Mouse (Mus musculus) liver, embryonic 11.5 days (tissue): ENCODE data around the gene Pip5kl1. TPM values are rescaled to one million over a fixed set of nuclear protein-coding genes. Genes with fewer than 3 reads are reported as not detected.

Source experiments
- ATAC-seq: fragments of 200-750 bp; cut with Nextera tagmentation; replicated peaks from 2 replicates; pipeline ENCODE4 v1.8.0; 2017; ENCODE audit warnings: moderate number of reproducible peaks, mild to moderate bottlenecking, moderate TSS enrichment, moderate library complexity; ENCODE audit not compliant: low FRiP score
- DNase-seq: peaks from one replicate; pipeline ENCODE4 v3.0.0-alpha.2; 2017; ENCODE audit warnings: low spot score
- H3K27ac ChIP-seq: fragments of 300-500 bp; sonication (generic); 2 replicates; pipeline ENCODE4 v1.5.1; 2014; ENCODE audit warnings: mild to moderate bottlenecking, low read depth, low read length, control low read depth
- H3K27me3 ChIP-seq: fragments of 300-500 bp; sonication (generic); replicated peaks from 2 replicates; pipeline ENCODE4 v1.6.1; 2014; ENCODE audit warnings: low read length, mixed read lengths; ENCODE audit not compliant: control insufficient read depth, insufficient read depth
- H3K36me3 ChIP-seq: fragments of 300-500 bp; sonication (generic); 2 replicates; pipeline ENCODE4 v1.6.1; 2014; ENCODE audit warnings: mild to moderate bottlenecking, low read length, moderate library complexity, mixed read lengths; ENCODE audit not compliant: control insufficient read depth, insufficient read depth
- H3K4me1 ChIP-seq: fragments of 300-500 bp; sonication (generic); replicated peaks from 2 replicates; pipeline ENCODE4 v1.6.1; 2014; ENCODE audit warnings: low read length, mixed read lengths; ENCODE audit not compliant: control insufficient read depth, insufficient read depth
- H3K4me2 ChIP-seq: fragments of 300-500 bp; sonication (generic); 2 replicates; pipeline ENCODE4 v1.6.1; 2014; ENCODE audit warnings: mild to moderate bottlenecking, control low read depth, moderate library complexity
- H3K4me3 ChIP-seq: fragments of 300-500 bp; sonication (generic); 2 replicates; pipeline ENCODE4 v1.5.1; 2014; ENCODE audit warnings: low read depth, low read length, control low read depth
- H3K9ac ChIP-seq: fragments of 300-500 bp; sonication (generic); 2 replicates; pipeline ENCODE4 v1.6.1; 2014; ENCODE audit warnings: low read depth, low read length, control low read depth
- H3K9me3 ChIP-seq: fragments of 300-500 bp; sonication (generic); 2 replicates; pipeline ENCODE4 v1.6.1; 2016; ENCODE audit warnings: low read length, inconsistent platforms, mixed read lengths; ENCODE audit not compliant: control insufficient read depth
- WGBS: fragments of 180-500 bp; shearing (Covaris S2); extraction: QIAGEN DNeasy Blood & Tissue Kit; methylation state at CpG from one replicate; pipeline ENCODE4 v1.1.7; 2014; 5-methylcytosine and 5-hydroxymethylcytosine counted together
- polyA plus RNA-seq: library from polyadenylated mRNA; unstranded; fragments of >200 nt; fragmentation: Nextera tagmentation; extraction: Ambion mirVana; gene quantifications from 2 replicates; pipeline ENCODE4 v1.2.1, GENCODE M21; 2014

Pip5kl1 gene
- 0.48 TPM in 1 of 2 replicates, not detected in the other for polyA plus RNA-seq

DNA sequence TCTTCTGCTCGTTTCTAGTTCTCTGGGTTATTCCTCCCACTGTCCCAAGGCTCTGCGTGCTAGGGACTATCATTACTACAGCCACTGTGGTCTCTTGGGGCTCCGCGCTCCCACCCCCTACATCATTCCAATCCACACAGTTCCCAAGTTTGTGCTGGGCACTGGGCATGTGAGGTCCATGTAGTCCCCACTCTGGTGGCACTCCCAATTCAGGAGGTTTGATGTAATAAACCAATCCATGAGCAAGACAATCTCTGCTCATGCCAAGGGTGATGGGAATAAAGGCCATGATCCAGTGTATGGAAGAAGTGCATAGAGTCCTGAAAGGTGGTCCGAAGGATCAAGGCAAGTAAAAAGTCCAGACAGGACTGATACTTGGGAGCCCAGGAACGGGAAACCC, at the start of gene Pip5kl1:
Gene Pip5kl1, plus strand, starts transcription at position 301 of the 400 bp plus-strand sequence.
- ATAC-seq: no peak

DNA sequence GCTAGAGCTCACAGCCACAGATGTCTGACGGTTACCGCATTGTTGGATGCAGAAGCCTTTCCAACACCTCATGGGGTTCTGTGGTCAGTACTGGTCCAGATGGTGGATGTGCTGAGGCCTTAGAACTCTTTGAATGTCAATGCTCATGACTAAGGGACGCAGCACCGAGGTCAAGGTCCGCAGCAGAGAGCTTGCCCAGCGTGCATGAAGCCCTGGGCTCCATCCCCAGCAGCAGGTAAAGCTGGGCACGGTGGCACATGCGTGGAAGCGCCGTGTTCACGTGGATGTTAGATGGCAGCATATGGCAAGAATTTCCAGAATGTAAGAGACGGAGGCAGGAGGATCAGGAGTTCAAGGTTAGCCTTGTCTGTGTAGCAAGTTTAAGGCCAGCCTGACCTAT, 48.8 kb upstream of the Pip5kl1 start:
- Histone ChIP-seq H3K27me3 (no peaks in the 10 kb centered on the region), H3K27ac (no peak overlapping the region), H3K4me2 (no peak overlapping the region), H3K9ac (no peak overlapping the region), H3K36me3 (no peaks in the 10 kb centered on the region), H3K9me3 (no peaks in the 10 kb centered on the region), H3K4me1 (no peaks in the 10 kb centered on the region), H3K4me3 (no peak overlapping the region)
- WGBS: 83% methylated on average over 12 of the region's 12 CpGs
- DNase-seq (no peak), ATAC-seq (no peak)

More for the DNA sequence above, at the start of gene Pip5kl1:
- Histone ChIP-seq H3K9me3 (no peaks in the 10 kb centered on the region), H3K9ac (no peak within 1 kb of the TSS), H3K4me2 (peak within 1 kb of the TSS; percentile 79), H3K4me1 (peaks cover 14% of the 10 kb centered on the region), H3K27ac (no peak within 1 kb of the TSS), H3K36me3 (0 out of 2 replicates have a peak, but pooled peaks cover 4% of the 10 kb centered on the region), H3K27me3 (peaks cover 32% of the 10 kb centered on the region), H3K4me3 (peak within 1 kb of the TSS; percentile 42)
- DNase-seq: no peak
- WGBS: 80% methylated on average over 6 of the region's 6 CpGs

DNA sequence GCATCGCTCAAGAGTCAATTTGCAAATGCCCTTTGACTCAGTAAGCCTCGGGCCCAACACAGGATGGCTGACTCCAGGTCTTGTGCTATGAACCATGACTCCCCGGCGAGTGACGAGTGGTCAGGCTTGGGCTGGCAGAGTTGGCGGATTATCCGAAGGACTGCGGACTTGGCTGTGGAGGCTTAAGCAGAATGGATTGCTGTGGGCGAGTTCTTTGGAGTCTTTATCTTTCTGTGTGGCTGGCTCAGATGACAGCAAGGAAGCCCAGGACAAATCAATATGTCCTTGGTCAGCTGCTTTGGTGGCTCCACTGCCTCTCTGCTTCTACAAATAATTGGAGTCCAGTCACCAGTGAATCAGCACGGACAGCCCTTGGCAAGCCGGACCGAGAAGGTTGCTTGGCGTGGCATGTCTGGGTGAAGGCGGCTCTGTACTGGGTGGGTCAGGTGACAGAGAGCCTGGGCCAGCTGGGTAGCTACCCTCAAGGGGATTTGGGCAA, 47.1 kb upstream of the Pip5kl1 start:
- 74% methylated on average over 14 of the region's 14 CpGs for WGBS
- ATAC-seq (no peak), DNase-seq (no peak)
- H3K9ac ChIP-seq: no peak overlapping the region
- H3K36me3 ChIP-seq: no peaks in the 10 kb centered on the region
- H3K4me2 ChIP-seq: no peak overlapping the region
- H3K4me3 ChIP-seq: no peak overlapping the region
- no peak overlapping the region for H3K27ac ChIP-seq
- no peaks in the 10 kb centered on the region for H3K4me1 ChIP-seq
- no peaks in the 10 kb centered on the region for H3K27me3 ChIP-seq
- H3K9me3 ChIP-seq: no peaks in the 10 kb centered on the region

- H3K4me2 ChIP-seq: no peak overlapping the region
- H3K9ac ChIP-seq: no peak overlapping the region
- no peak overlapping the region for H3K4me3 ChIP-seq
- H3K27ac ChIP-seq: no peak overlapping the region
- 84% methylated on average over 1 of the region's 1 CpGs for WGBS
- no peak for ATAC-seq
- H3K27me3 ChIP-seq: no peaks in the 10 kb centered on the region
- no peak for DNase-seq
- no peaks in the 10 kb centered on the region for H3K4me1 ChIP-seq
- H3K36me3 ChIP-seq: no peaks in the 10 kb centered on the region
- no peaks in the 10 kb centered on the region for H3K9me3 ChIP-seq
Measured at GRCm38 (mm10) chr2:32528326-32528725, 46.3 kb upstream of the Pip5kl1 start.

- no peaks in the 10 kb centered on the region for H3K9me3 ChIP-seq
Measured at GRCm38 (mm10) chr2:32530479-32530878, 44.1 kb upstream of the Pip5kl1 start.

GRCm38 (mm10) chr2:32533163-32533562, 41.4 kb upstream of the Pip5kl1 start:
- ATAC-seq: no peak
- H3K36me3 ChIP-seq: no peaks in the 10 kb centered on the region
- peaks cover 19% of the 10 kb centered on the region; the same call in 1 of the 2 replicates for H3K4me1 ChIP-seq
- WGBS: 78% methylated on average over 2 of the region's 2 CpGs
- H3K9ac ChIP-seq: no peak overlapping the region
- H3K4me2 ChIP-seq: no peak overlapping the region
- DNase-seq: no peak
- no peak overlapping the region for H3K4me3 ChIP-seq
- no peaks in the 10 kb centered on the region for H3K9me3 ChIP-seq
- peaks cover 10% of the 10 kb centered on the region for H3K27me3 ChIP-seq
- H3K27ac ChIP-seq: no peak overlapping the region

More at GRCm38 (mm10) chr2:32530479-32530878, 44.1 kb upstream of the Pip5kl1 start:
- Histone ChIP-seq H3K4me1 (0 out of 2 replicates have a peak, but pooled peaks cover 4% of the 10 kb centered on the region), H3K9ac (no peak overlapping the region), H3K27ac (no peak overlapping the region), H3K27me3 (no peaks in the 10 kb centered on the region), H3K36me3 (no peaks in the 10 kb centered on the region), H3K4me3 (no peak overlapping the region), H3K4me2 (no peak overlapping the region)
- ATAC-seq (no peak), DNase-seq (no peak)
- WGBS: 62% methylated on average over 2 of the region's 2 CpGs

DNA sequence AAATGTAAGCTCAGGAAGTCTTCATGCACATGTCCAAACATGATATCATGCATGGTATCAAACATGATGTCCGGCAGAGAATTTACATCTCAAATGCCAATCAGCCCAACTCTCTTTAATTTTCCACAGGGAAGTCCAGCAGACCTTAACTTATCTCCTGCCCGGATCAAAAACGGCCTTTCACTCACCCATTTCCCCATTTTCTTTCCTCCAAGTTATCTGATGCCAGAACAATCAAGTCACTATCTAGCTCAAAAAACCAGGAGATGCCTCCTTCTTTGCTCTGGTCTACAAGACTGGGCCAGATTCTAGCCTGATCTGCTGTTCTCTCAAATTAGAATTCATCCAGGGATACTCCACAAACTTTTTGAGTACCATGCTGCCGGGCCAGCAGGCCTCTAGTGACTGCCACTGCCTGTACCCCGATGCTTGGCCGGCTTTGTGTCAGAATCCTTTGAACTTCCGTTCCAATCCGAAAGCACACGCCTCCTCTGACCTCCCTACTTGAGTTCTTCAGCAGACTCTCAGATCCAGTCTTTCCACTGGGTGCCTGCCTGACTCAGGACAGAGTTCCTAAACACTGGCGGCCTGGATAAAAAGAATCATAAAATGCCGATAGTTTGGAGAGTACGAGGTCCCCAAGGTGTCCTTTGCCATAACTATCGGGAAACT, 40.4 kb upstream of the Pip5kl1 start:
- no peaks in the 10 kb centered on the region for H3K9me3 ChIP-seq
- 12% methylated on average over 13 of the region's 13 CpGs for WGBS
- H3K27me3 ChIP-seq: peaks cover 11% of the 10 kb centered on the region
- peak overlapping the region; percentile 91 for H3K4me2 ChIP-seq
- peaks cover 19% of the 10 kb centered on the region; the same call in 1 of the 2 replicates for H3K4me1 ChIP-seq
- DNase-seq: no peak
- H3K4me3 ChIP-seq: peak overlapping the region; percentile 69
- H3K27ac ChIP-seq: peak overlapping the region; percentile 15
- H3K9ac ChIP-seq: peak overlapping the region; percentile 64
- ATAC-seq: no peak
- H3K36me3 ChIP-seq: no peaks in the 10 kb centered on the region

- Histone ChIP-seq H3K9me3 (no peaks in the 10 kb centered on the region), H3K4me1 (peaks cover 19% of the 10 kb centered on the region; the same call in 1 of the 2 replicates), H3K27ac (peak within 1 kb of the TSS; percentile 52), H3K9ac (peak within 1 kb of the TSS; percentile 64), H3K36me3 (no peaks in the 10 kb centered on the region), H3K27me3 (peaks cover 12% of the 10 kb centered on the region), H3K4me2 (peak within 1 kb of the TSS; percentile 91), H3K4me3 (peak within 1 kb of the TSS; percentile 69)
- under 1% methylated on average over 66 of the region's 67 CpGs for WGBS
- ATAC-seq (peak; percentile 96), DNase-seq (peak; percentile 98)
Measured at GRCm38 (mm10) chr2:32534733-32535471, 39.7 kb upstream of the Pip5kl1 start, which contains the start of gene Fam102a. Gene Fam102a (plus strand): TSS chr2:32535332.
